Mouse (Mus musculus): ENCODE data around the gene Spo11. TPM values are rescaled to one million over a fixed set of nuclear protein-coding genes. Genes with fewer than 3 reads are reported as not detected.

Spo11 gene
- polyA plus RNA-seq, 2 experiments from 2014 or later, result 3.5 to 5.2 TPM

DNA sequence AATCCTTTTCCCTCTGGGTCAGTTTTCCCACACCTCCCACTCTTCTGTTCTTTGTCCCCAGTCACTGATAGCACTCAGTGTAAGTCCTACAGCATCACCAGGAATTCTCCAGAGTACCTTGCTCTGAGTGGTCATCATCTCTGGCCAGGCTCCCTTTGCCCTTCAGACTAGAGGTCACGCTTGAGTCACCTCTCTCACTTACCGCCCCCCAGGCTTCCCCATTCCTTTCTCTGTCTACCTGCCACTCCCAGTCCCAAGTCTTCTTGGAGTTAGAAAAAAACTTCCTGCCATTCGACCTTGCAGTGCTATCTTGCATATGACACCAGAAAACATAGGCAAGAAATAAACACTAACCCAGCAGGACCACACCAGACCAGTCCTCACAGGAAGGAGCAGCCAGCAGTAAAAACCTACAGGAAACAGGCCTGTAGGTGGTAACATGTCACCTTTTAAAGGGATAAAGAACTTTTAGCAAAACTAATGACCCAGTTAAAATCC lies 32.8 kb downstream of the Spo11 start:
- ATAC-seq, result no peak

DNA sequence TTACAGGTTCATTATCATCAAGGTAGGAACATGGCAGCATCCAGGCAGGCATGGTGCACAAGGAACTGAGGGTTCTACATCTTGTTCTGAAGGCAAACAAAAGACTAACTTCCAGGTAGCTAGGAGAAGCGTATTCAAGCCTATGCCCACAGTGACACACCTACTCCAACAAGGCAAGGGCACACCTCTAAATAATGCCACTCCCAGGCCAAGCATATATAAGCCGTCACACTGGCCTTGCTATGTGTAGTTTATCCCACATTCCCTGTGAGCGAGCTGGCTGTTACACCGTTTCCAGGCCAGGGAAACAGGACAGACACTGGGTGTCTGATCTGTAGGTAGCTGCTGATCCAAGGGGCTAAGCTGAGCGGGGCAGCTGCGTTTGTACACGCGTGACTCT lies 33.9 kb downstream of the Spo11 start:
- no peak for ATAC-seq

DNA sequence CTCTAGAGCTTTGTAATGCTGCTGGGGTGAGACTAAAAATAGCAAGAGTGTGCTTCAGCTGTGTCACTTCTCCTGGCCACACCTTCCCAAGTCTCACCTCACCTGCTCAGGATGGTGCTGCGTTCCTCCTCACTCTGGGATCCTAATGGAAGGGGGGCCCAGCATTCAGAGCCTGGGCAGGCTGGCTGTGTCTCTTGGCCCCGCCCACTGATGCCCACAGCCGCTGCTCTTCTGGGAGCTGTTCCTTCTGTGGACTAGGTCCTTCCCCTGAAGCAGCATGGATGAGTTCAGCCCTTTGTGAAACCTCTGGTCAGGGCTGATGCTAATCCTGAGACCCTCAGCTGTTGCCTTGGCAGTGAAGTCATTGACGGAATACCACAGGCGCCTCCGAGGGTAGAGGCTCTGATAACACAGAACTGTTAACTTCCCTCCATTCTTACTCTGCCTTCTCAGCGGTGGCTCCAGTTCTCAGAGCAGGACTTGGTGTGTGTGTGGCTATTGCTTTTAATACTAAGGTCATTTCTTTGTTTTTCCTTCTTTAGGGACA lies 37.3 kb downstream of the Spo11 start:
- ATAC-seq, result no peak

DNA sequence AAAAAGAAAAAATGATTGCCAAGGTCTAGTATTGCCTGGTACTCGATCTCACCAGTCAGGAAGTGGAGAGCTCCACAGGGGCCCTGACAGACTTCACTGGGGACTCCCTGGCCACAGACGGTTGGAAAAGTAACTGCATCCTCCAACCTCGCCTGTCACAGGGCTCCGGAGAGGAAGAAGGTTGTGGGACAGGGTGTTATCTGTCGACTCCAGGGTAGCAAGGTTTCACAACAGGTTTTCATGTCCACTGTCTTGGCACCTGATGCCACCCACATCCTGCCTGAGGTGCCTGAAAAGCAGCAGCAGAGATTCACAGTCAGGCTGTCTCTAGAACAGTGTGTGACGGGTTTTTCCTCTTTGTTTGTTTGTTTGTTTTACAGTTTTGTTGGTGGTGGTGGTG lies 40.4 kb downstream of the Spo11 start:
- peak; percentile 71 for ATAC-seq

DNA sequence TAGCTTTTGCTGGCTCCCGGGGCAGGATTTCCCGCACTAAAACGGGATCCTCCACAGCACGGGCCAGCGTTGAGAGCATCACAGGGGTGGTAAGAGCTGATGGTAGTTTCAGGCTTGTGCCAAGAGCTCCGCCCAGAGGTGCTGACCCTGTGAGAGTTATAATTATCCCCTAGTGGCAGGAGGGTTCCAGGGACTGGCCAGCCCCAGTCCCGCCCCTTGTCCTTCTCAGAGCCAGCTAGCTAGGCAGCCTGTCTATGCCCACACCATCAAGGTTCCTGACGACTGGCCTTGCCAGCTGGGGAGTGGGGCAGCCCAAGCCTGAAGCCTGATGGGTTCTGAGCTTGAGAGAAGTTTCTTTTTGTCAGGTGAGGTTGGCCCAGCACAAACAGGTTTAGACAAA lies 41.1 kb downstream of the Spo11 start:
- no peak for ATAC-seq

- peak; percentile 7 for ATAC-seq
Observed at GRCm38 (mm10) chr2:173019322-173019721, 41.8 kb downstream of the Spo11 start.

DNA sequence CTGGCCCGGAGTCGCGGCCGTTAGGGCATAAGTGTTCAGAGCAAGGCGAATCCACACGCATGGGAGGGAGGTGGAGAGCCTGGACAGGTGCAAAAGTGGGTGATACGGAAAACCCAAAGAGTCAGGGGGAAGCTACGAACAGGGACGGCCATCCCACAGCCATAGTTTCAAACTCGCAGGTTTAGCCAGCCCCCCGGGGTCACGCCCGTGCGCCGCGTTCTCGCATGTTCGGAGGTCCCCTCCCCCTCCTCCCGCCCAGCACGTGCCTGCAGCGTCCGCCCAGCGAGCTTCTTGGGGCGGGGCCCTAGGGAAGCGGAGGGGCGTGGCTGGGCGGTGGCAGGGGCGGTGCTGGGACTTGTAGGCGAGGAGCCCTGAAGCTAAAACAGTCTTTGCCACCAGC lies 42.3 kb downstream of the Spo11 start:
- ATAC-seq, result peak; percentile 37

DNA sequence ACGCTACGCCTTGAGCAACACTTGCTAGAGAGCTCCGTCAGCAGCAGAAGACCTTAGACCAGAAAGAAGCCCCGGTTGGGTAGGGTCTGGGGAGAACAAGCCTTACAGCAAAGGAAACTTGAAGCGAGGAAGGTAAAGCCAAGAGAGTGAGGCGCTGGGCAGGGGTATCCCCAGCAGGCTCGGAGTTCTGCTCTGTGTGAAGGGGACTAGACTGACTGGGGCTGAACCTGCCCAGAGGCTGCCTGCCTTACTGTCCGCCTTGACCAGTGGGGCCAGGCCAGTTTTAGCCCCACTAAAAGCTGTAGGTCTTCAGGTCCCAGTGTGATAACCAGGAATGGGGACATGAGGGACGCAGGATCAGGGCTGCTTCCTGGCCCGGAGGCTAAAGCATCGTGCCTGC lies 42.9 kb downstream of the Spo11 start, which contains the start of gene Rbm38:
TSS of gene Rbm38 (plus strand) at position 69 of the 400 bp plus-strand sequence.
- no peak for ATAC-seq

DNA sequence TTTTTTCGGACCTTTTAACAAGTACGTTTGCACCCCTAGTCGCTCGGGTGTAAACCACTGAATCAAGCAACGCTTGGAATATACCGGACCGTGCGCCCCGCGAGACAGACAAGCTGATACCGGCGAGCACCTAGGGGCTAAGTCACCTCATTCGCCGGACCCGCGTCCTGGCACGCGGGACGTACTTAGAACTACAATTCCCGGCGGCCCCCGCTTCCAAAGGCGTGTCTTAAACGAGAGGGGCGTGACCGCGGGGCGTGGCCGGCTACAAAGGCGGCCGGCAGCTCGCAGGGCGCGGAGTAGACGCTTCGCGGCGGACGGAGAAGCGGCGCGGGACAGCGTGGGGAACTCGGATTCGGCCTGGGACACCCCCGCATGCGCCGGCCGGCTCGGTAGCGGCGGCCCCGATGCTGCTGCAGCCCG lies 44.1 kb downstream of the Spo11 start:
- peak; percentile 20 for ATAC-seq

DNA sequence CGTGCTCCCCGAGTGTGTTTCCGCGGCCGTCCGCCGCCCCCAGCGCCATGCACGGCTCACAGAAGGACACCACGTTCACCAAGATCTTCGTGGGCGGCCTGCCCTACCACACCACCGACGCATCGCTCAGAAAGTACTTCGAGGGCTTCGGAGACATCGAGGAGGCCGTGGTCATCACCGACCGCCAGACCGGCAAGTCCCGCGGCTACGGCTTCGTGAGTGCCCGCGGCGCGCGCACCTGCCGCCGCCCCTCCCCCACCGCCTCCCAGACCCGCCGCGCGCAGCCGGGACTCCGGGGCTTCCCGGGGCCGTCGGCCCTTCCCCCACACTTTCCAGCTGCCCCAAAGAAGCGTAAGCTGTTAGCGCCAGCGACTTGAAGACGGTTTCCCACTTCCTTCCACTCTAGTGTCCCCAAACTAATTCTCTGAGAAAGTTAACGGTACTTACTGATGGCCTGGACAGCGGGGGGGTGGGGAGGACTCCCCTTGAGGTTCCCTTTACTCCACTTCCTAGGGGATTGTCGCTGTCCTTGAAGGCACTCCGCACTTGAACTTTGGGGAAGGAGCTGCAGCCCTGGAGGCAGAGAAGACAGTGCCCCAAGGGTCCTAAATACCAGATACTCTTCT lies 44.7 kb downstream of the Spo11 start:
- no peak for ATAC-seq

- no peak for ATAC-seq
Observed at GRCm38 (mm10) chr2:173022813-173023212, 45.3 kb downstream of the Spo11 start.

DNA sequence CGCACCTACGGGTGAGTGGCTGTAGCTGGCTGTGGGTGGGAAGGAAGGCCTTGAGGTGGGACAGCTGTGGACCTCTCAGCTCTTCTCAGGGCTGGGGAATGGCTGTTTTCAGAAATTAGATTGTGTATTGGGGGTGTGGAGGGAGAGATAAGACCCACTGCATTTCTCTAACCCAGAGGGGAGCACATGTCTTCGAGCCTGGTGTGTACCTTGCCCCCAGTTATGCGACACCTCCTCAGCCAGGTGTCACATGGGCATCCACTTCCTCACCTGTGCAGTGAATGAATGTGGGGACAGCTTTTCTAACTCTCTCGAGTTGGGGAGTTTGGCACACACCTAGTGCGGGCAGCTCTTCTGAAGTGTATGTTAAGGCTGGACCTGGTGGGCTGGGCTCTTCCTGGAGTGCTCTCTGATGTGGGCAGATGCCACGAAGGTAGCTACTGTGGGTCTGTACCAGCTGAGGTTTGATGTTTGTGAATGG lies 45.9 kb downstream of the Spo11 start:
- ATAC-seq, result peak; percentile 28

DNA sequence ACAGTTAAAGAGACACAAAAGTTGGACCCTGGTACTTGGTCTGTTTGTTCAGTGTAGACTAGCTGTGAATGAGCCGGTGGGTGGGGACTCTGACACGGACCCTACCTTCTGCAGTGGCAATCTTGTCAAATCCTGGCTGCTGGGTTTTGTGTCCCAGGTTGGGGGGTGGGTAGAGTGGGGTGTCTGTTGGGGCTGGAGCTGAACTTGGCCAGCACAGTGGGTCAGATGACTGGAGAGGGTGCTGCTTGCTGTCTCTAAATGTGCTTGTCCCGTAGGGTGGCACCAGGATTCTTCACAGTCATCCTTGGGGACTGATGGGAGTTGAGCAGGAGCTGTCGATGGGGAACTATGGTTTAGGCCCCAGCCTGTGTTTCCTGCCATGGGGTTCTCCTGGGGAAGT lies 46.5 kb downstream of the Spo11 start:
- ATAC-seq, result no peak

GRCm38 (mm10) chr2:173024392-173024791 lies 46.9 kb downstream of the Spo11 start:
- no peak for ATAC-seq

GRCm38 (mm10) chr2:173024938-173025337 lies 47.4 kb downstream of the Spo11 start:
- ATAC-seq, result no peak

DNA sequence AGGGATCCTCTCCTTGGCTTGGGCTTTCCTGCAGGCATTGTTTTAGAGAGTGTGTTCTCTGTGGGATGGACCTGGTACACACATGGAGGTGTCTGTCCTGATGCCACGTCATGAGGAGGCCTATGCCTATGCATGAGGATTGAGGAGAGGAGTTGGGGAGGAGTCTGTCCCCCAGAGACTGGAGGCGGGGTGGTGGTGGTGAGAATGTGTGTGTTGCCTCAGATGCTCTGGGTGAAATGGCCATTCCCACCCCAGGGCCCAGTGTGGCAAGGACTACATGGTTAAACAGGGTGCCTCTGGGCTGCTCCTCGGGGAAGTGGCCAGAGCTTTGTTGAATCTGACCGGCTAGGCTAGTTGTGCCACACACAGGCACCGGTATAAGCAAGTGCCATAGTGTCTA lies 48.8 kb downstream of the Spo11 start:
- no peak for ATAC-seq

DNA sequence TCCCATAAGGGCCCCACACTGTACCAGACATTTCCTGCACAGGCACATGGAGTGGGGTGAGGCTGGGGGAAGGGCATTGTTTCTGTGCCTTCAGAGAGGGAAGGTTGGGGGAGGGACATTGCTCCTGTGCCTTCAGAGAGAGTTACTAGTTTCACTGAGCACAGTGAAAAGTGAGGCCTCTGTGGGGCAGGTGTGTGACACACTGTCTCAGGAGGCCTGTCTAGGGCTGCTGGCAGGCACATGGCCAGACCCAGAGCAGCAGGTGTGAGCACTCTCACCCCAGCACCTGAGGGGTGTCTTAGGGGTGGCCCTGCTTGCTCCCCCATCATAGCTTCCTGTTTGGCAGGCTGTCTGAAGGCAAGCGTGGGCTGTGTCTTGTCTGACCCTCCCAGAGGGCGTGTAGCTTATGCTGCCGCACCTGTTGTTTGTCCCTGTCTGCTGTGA lies 49.2 kb downstream of the Spo11 start:
- ATAC-seq, result peak; percentile 65

DNA sequence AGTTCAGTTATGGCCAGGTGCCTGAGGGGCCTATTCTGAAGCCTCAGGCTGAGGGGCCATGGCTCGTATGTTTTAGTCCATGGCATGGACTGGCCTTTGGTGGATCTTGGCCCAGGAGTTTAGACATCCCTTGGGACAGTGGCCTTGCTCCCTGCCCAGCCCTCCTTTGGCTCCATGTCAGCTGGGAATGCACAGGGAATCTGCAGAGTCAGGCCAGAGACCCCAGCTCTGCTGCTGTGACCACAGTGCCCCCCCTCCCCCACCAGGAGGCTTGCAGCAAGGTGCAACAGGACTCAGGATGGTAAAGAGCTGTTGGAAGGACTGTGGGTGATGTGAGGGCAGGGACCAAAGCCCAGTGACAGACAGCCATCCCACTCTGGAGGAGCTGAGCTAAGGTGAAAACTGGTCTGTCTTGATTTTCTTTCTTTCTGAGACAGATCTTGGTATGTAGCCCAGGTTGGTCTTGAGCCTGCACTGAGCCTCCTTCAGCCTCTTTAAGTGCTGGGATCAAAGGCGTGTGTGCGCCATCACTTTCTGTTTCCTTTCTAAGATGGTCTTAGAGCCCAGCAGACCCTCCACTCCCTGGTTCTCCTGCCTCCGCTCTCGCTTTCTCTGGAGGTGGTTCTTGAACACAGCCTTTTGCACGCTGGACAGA lies 49.8 kb downstream of the Spo11 start:
- no peak for ATAC-seq

- ATAC-seq, result no peak
Observed at GRCm38 (mm10) chr2:173027824-173028495, 50.5 kb downstream of the Spo11 start.

DNA sequence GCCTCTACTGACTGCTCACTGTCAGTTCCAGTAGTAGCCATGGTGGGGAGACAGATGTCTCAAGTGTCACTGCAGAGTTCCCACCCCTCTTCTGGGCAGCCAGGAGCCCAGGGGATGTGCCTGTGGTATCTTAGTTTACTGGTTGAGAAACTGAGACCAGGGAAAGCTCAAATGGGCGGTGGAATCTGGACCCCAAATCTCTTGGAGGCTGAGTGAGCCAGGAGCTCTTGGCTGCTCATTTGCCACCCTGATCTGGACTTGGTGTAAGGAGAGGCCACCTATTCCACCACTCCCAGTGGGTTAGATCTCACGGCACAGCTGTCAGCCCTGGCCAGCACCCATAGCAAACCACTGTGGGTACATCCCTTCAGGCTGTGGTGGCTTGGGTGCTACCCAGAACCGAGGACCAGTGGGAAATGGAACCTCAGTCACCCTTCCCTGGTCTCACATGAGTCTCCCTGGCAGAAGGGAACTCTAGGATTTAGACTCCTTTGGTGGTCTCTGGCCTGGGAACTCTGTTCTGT lies 51.1 kb downstream of the Spo11 start:
- no peak for ATAC-seq

- peak; percentile 12 for ATAC-seq
Observed at GRCm38 (mm10) chr2:173030591-173031338, 53.3 kb downstream of the Spo11 start.

GRCm38 (mm10) chr2:173033531-173033930 lies 56.0 kb downstream of the Spo11 start:
- ATAC-seq, result peak; percentile 17
